Mouse (Mus musculus) cerebellum, postnatal 4 days (tissue): ENCODE data around the gene Uvrag.

Experiments
- DNase-seq, 2 experiments: peaks; one replicate each; pipeline ENCODE4 v3.0.0; 2022; ENCODE audit warnings: low spot score in 2 of 2, mixed read lengths in 1 of 2

Gene Uvrag

GRCm38 (mm10) chr7:99140984-99141918 lies at the start of gene Uvrag:
Uvrag (minus strand) TSS chr7:99141141.
- peak; percentile 99 to 100 for DNase-seq

GRCm38 (mm10) chr7:99189885-99190284 lies 48.9 kb upstream of the Uvrag start:
- no peak for DNase-seq

GRCm38 (mm10) chr7:99188630-99189029 lies 47.7 kb upstream of the Uvrag start:
- no peak for DNase-seq

GRCm38 (mm10) chr7:99187451-99187850 lies 46.5 kb upstream of the Uvrag start:
- no peak for DNase-seq

- DNase-seq = no peak
These were observed 44.5 kb upstream of the Uvrag start for GRCm38 (mm10) chr7:99185405-99185804.

GRCm38 (mm10) chr7:99183751-99184150 lies 42.8 kb upstream of the Uvrag start:
- no peak for DNase-seq

- peak; percentile 86 to 93 for DNase-seq
These were observed 41.7 kb upstream of the Uvrag start, which contains the start of gene Dgat2 for GRCm38 (mm10) chr7:99182432-99183172. Dgat2 (minus strand) TSS chr7:99182719.

GRCm38 (mm10) chr7:99181619-99182431 lies 40.9 kb upstream of the Uvrag start:
- DNase-seq = no peak

- no peak for DNase-seq
These were observed 39.2 kb upstream of the Uvrag start for GRCm38 (mm10) chr7:99180162-99180561.

- DNase-seq = no peak
These were observed 38.3 kb upstream of the Uvrag start for GRCm38 (mm10) chr7:99179271-99179670.

- no peak for DNase-seq
These were observed 36.4 kb upstream of the Uvrag start for GRCm38 (mm10) chr7:99177386-99177785.

GRCm38 (mm10) chr7:99175666-99176065 lies 34.7 kb upstream of the Uvrag start:
- DNase-seq = no peak

- no peak for DNase-seq
These were observed 34.2 kb upstream of the Uvrag start for GRCm38 (mm10) chr7:99175118-99175517.

- no peak for DNase-seq
These were observed 33.1 kb upstream of the Uvrag start for GRCm38 (mm10) chr7:99174006-99174405.

GRCm38 (mm10) chr7:99172898-99173297 lies 32.0 kb upstream of the Uvrag start:
- DNase-seq = no peak

- no peak for DNase-seq
These were observed 31.0 kb upstream of the Uvrag start for GRCm38 (mm10) chr7:99171730-99172463.

- DNase-seq = no peak
These were observed 29.6 kb upstream of the Uvrag start for GRCm38 (mm10) chr7:99170519-99170918.

- no peak for DNase-seq
These were observed 28.9 kb upstream of the Uvrag start for GRCm38 (mm10) chr7:99169717-99170403.

- DNase-seq = no peak
These were observed 27.8 kb upstream of the Uvrag start for GRCm38 (mm10) chr7:99168756-99169155.

GRCm38 (mm10) chr7:99167939-99168338 lies 27.0 kb upstream of the Uvrag start:
- DNase-seq = no peak
